ENCODE assay signal across 19 mouse cellular contexts in genomic region chr1:185524020-185524419, GRCm38 (mm10).
"Had no signal": no experiment of that assay in that cellular context is flagged by ENCODE, and none has a peak within 500 bp of the region (broad histone marks: within the 10 kb centered on the region; RNA-seq: fewer than 3 reads in every experiment).

No protein-coding gene starts in this region.

- DNase-seq: kidney, adult 11 months; kidney, adult 8-10 months; kidney, postnatal 14 days; layer of hippocampus, adult 9-11 months; liver, postnatal 0 days; lung, postnatal 14 days; lung, postnatal 4 days; midbrain, embryonic 14.5 days; right cerebral cortex, adult 18-20 months; right cerebral cortex, postnatal 14 days; right cerebral cortex, postnatal 4 days; thymus, adult 2 months; thymus, postnatal 14 days had no signal

- ATAC-seq: liver, postnatal 0 days had no signal

- H3K4me3 ChIP-seq: layer of hippocampus, adult 2 months; lung, embryonic 15.5 days had no signal

- H3K9me3 ChIP-seq: lung, embryonic 15.5 days had no signal

- H3K9ac ChIP-seq: liver, embryonic 14.5 days; liver, postnatal 0 days; lung, embryonic 15.5 days had no signal

- H3K27me3 ChIP-seq: lung, embryonic 15.5 days had no signal

- H3K4me2 ChIP-seq: liver, embryonic 11.5 days; lung, embryonic 15.5 days; midbrain, embryonic 11.5 days had no signal

- H3K27ac ChIP-seq: layer of hippocampus, adult 2 months; liver, embryonic 14.5 days; lung, embryonic 15.5 days; stomach, postnatal 0 days had no signal

- H3K4me1 ChIP-seq: lung, embryonic 15.5 days had no signal

- H3K36me3 ChIP-seq: lung, embryonic 15.5 days had no signal
